Mouse (Mus musculus) inflammation-experienced regulatory T-cells, adult 16 weeks (primary cell): Measurements from ENCODE around the gene Fam78b. TPM values are rescaled to one million over a fixed set of nuclear protein-coding genes. Genes with fewer than 3 reads are reported as not detected.

Experiments
- polyA plus RNA-seq: library from polyadenylated mRNA; unstranded; fragments of 100-300 nt; shearing (Covaris generic); gene quantifications from one replicate; pipeline ENCODE4 v1.2.1, GENCODE M21; 2017

Fam78b gene
- polyA plus RNA-seq, result not detected

GRCm38 (mm10) chr1:167001174-167001843 lies at the start of gene Fam78b:
Gene Fam78b, plus strand, starts transcription at chr1:167001417.

